In genomic region chr17:13735803-13736282, GRCm38 (mm10) we compare ENCODE assay signal across 12 mouse cellular contexts. TPM values are rescaled to one million over a fixed set of nuclear protein-coding genes. Genes with fewer than 3 reads are reported as not detected.
DNase-seq lines count a peak whose midpoint lies in the region; ATAC-seq and TF ChIP-seq lines count a peak whose summit lies in the region.
"Had no signal": no experiment of that assay in that cellular context is flagged by ENCODE, and none has a peak within 500 bp of the region (broad histone marks: within the 10 kb centered on the region; RNA-seq: fewer than 3 reads in every experiment).

No protein-coding gene starts in this region.

- intact Hi-C loops in heart, postnatal 14 days (cut with DNase I): no loop called here

- H3K79me2 ChIP-seq in liver, adult 2 months (ENCODE audit: control insufficient read depth, insufficient read depth, low read length): no peaks in the 10 kb centered on the region

- H3K4me2 ChIP-seq in heart, embryonic 12.5 days: no peak overlapping the region
- H3K4me2 ChIP-seq in liver, embryonic 11.5 days: no peak overlapping the region
- no peak overlapping the region for H3K4me2 ChIP-seq in forebrain, embryonic 13.5 days
- no peak overlapping the region for H3K4me2 ChIP-seq in hindbrain, embryonic 16.5 days (ENCODE audit: low read length)
- H3K4me2 ChIP-seq: embryonic facial prominence, embryonic 13.5 days; limb, embryonic 13.5 days had no signal

- DNase-seq in heart, postnatal 14 days: no peak
- peak; percentile 71 for DNase-seq in liver, adult 2 months (ENCODE audit: extremely low read depth, low read depth, low spot score)
- DNase-seq in liver, embryonic 11.5 days (ENCODE audit: low spot score): no peak
- DNase-seq in layer of hippocampus, adult 18-20 months (ENCODE audit: low spot score in 2 of 2): no peak
- DNase-seq in right cerebral cortex, adult 18-20 months: no peak
- DNase-seq: cerebellum, postnatal 10 days had no signal

- H3K36me3 ChIP-seq in heart, embryonic 12.5 days: no peaks in the 10 kb centered on the region
- no peaks in the 10 kb centered on the region for H3K36me3 ChIP-seq in liver, adult 2 months (ENCODE audit: control insufficient read depth, insufficient read depth, low read length)
- H3K36me3 ChIP-seq in liver, embryonic 11.5 days (ENCODE audit: control insufficient read depth, insufficient read depth, low read length): no peaks in the 10 kb centered on the region
- no peaks in the 10 kb centered on the region for H3K36me3 ChIP-seq in forebrain, embryonic 13.5 days (ENCODE audit: poor library complexity, severe bottlenecking)
- H3K36me3 ChIP-seq in hindbrain, embryonic 16.5 days (ENCODE audit: control insufficient read depth, insufficient read depth, low read length): no peaks in the 10 kb centered on the region
- H3K36me3 ChIP-seq: embryonic facial prominence, embryonic 13.5 days; limb, embryonic 13.5 days had no signal

- whole genome bisulfite sequencing in heart, embryonic 12.5 days: 50% methylated on average over 8 of the region's 8 CpGs
- 36% methylated on average over 8 of the region's 8 CpGs for WGBS in liver, adult 2 months
- WGBS in liver, embryonic 11.5 days: 72% methylated on average over 8 of the region's 8 CpGs
- 72% methylated on average over 8 of the region's 8 CpGs for WGBS in forebrain, embryonic 13.5 days
- WGBS in hindbrain, embryonic 16.5 days: 75% methylated on average over 8 of the region's 8 CpGs

- ATAC-seq in heart, embryonic 12.5 days (ENCODE audit: insufficient number of reproducible peaks, low FRiP score): peak; percentile 53; the same call in 1 of the 2 replicates
- ATAC-seq in liver, embryonic 11.5 days (replicated peaks; ENCODE audit: low FRiP score): no peak
- ATAC-seq in forebrain, embryonic 13.5 days: peak; percentile 48; the same call in 1 of the 2 replicates
- ATAC-seq in hindbrain, embryonic 16.5 days: peak; percentile 60; the same call in 1 of the 2 replicates

- TF ChIP-seq CTCF in liver, adult 2 months (IDR thresholded peaks at IDR 0.05; ENCODE audit: low read depth, low read length): no peak

- H3K9me3 ChIP-seq in heart, embryonic 12.5 days (replicated peaks): no peaks in the 10 kb centered on the region
- H3K9me3 ChIP-seq in liver, embryonic 11.5 days (ENCODE audit: control insufficient read depth, low read length): no peaks in the 10 kb centered on the region
- H3K9me3 ChIP-seq in forebrain, embryonic 13.5 days (replicated peaks): no peaks in the 10 kb centered on the region
- no peaks in the 10 kb centered on the region for H3K9me3 ChIP-seq in hindbrain, embryonic 16.5 days (ENCODE audit: control insufficient read depth, low read length)
- H3K9me3 ChIP-seq: embryonic facial prominence, embryonic 13.5 days; limb, embryonic 13.5 days had no signal

- peak overlapping the region; percentile 52; the same call in 1 of the 2 replicates for H3K27ac ChIP-seq in heart, embryonic 12.5 days (ENCODE audit: poor library complexity, severe bottlenecking)
- H3K27ac ChIP-seq in liver, adult 2 months (replicated peaks; ENCODE audit: insufficient read depth, low read depth, low read length): no peak overlapping the region
- H3K27ac ChIP-seq in liver, embryonic 11.5 days (ENCODE audit: low read depth, low read length): no peak overlapping the region
- no peak overlapping the region for H3K27ac ChIP-seq in forebrain, embryonic 13.5 days
- no peak overlapping the region for H3K27ac ChIP-seq in hindbrain, embryonic 16.5 days (ENCODE audit: low read depth, low read length)
- H3K27ac ChIP-seq: embryonic facial prominence, embryonic 13.5 days; limb, embryonic 13.5 days had no signal

- H3K27me3 ChIP-seq in heart, embryonic 12.5 days (replicated peaks): no peaks in the 10 kb centered on the region
- H3K27me3 ChIP-seq in liver, adult 2 months (ENCODE audit: control insufficient read depth, insufficient read depth, low read length): no peaks in the 10 kb centered on the region
- H3K27me3 ChIP-seq in liver, embryonic 11.5 days (replicated peaks; ENCODE audit: control insufficient read depth, insufficient read depth, low read length): no peaks in the 10 kb centered on the region
- no peaks in the 10 kb centered on the region for H3K27me3 ChIP-seq in forebrain, embryonic 13.5 days
- no peaks in the 10 kb centered on the region for H3K27me3 ChIP-seq in hindbrain, embryonic 16.5 days (replicated peaks; ENCODE audit: control insufficient read depth, insufficient read depth, low read length)
- H3K27me3 ChIP-seq: CH12.LX; embryonic facial prominence, embryonic 13.5 days; limb, embryonic 13.5 days had no signal

- TF ChIP-seq POLR2A in liver, adult 2 months (IDR thresholded peaks at IDR 0.05; ENCODE audit: extremely low read depth, insufficient read depth, low read length): no peak

- no peak overlapping the region for H3K4me3 ChIP-seq in heart, embryonic 12.5 days
- no peak overlapping the region for H3K4me3 ChIP-seq in liver, adult 2 months (ENCODE audit: insufficient read depth, low read depth, low read length)
- H3K4me3 ChIP-seq in liver, embryonic 11.5 days (ENCODE audit: low read depth, low read length): no peak overlapping the region
- H3K4me3 ChIP-seq in forebrain, embryonic 13.5 days: no peak overlapping the region
- H3K4me3 ChIP-seq in hindbrain, embryonic 16.5 days (ENCODE audit: low read length): no peak overlapping the region
- H3K4me3 ChIP-seq: embryonic facial prominence, embryonic 13.5 days; limb, embryonic 13.5 days had no signal

- H3K9ac ChIP-seq in heart, embryonic 12.5 days: no peak overlapping the region
- no peak overlapping the region for H3K9ac ChIP-seq in liver, adult 2 months (ENCODE audit: low read depth, low read length)
- no peak overlapping the region for H3K9ac ChIP-seq in liver, embryonic 11.5 days (ENCODE audit: low read depth, low read length)
- H3K9ac ChIP-seq in forebrain, embryonic 13.5 days: no peak overlapping the region
- H3K9ac ChIP-seq in hindbrain, embryonic 16.5 days (ENCODE audit: low read depth, low read length): no peak overlapping the region
- H3K9ac ChIP-seq: embryonic facial prominence, embryonic 13.5 days; limb, embryonic 13.5 days had no signal

- H3K4me1 ChIP-seq in heart, embryonic 12.5 days (replicated peaks): peaks cover 52% of the 10 kb centered on the region
- peaks cover 2% of the 10 kb centered on the region; the same call in 1 of the 2 replicates for H3K4me1 ChIP-seq in liver, adult 2 months (ENCODE audit: control insufficient read depth, insufficient read depth, low read length)
- no peaks in the 10 kb centered on the region; the same call in 1 of the 2 replicates for H3K4me1 ChIP-seq in liver, embryonic 11.5 days (replicated peaks; ENCODE audit: control insufficient read depth, insufficient read depth, low read length)
- peaks cover 15% of the 10 kb centered on the region; the same call in 1 of the 2 replicates for H3K4me1 ChIP-seq in forebrain, embryonic 13.5 days
- peaks cover 3% of the 10 kb centered on the region; the same call in 1 of the 2 replicates for H3K4me1 ChIP-seq in hindbrain, embryonic 16.5 days (ENCODE audit: control insufficient read depth, insufficient read depth, low read depth, low read length)

RNA-seq across cellular contexts. Expression of gene Afdn, which starts 24.5 kb away (rescaled TPM):
- 106 and 108 TPM in 2 replicates for polyA plus RNA-seq in heart, embryonic 12.5 days (2016; fragmentation: Nextera tagmentation; extraction: Ambion mirVana)
- 100 to 1,000 TPM; 106 to 131 TPM for total RNA-seq in heart, postnatal 14 days (2021)
- total RNA-seq in liver, adult 2 months (2014; rRNA removed): 40.9 and 41.3 TPM in 2 replicates
- polyA plus RNA-seq in liver, adult 2 months (2012; rRNA removed): 13.4 and 15.9 TPM in 2 replicates
- 34.3 and 34.6 TPM in 2 replicates for polyA plus RNA-seq in liver, embryonic 11.5 days (2014; fragmentation: Nextera tagmentation; extraction: Ambion mirVana)
- polyA plus RNA-seq in forebrain, embryonic 13.5 days (2015; fragmentation: Nextera tagmentation; extraction: Ambion mirVana): 137 and 159 TPM in 2 replicates
- 78.5 and 92.3 TPM in 2 replicates for polyA plus RNA-seq in hindbrain, embryonic 16.5 days (2015; fragmentation: Nextera tagmentation; extraction: Ambion mirVana)
- 100 to 1,000 TPM; 101 to 105 TPM for total RNA-seq in layer of hippocampus, adult 18-20 months (2021)

RNA-seq across cellular contexts. Expression of gene Tcte2, which starts 25.8 kb away (rescaled TPM):
- polyA plus RNA-seq in heart, embryonic 12.5 days (2016; fragmentation: Nextera tagmentation; extraction: Ambion mirVana): 3.6 and 4.9 TPM in 2 replicates
- total RNA-seq in heart, postnatal 14 days (2021): 1 to 10 TPM; 2.5 to 5.6 TPM
- total RNA-seq in liver, adult 2 months (2014; rRNA removed): 1.5 and 1.7 TPM in 2 replicates
- 0.94 and 1.1 TPM in 2 replicates for polyA plus RNA-seq in liver, adult 2 months (2012; rRNA removed)
- 1.2 and 1.4 TPM in 2 replicates for polyA plus RNA-seq in liver, embryonic 11.5 days (2014; fragmentation: Nextera tagmentation; extraction: Ambion mirVana)
- polyA plus RNA-seq in forebrain, embryonic 13.5 days (2015; fragmentation: Nextera tagmentation; extraction: Ambion mirVana): 19.2 and 20.6 TPM in 2 replicates
- polyA plus RNA-seq in hindbrain, embryonic 16.5 days (2015; fragmentation: Nextera tagmentation; extraction: Ambion mirVana): 14.9 and 16.8 TPM in 2 replicates
- total RNA-seq in layer of hippocampus, adult 18-20 months (2021): 10 to 100 TPM; 18.5 to 21.0 TPM
